Mouse (Mus musculus): ENCODE measurements around the gene Trhr2.
A peak's percentile ranks its signal among the peaks of the same experiment; 100 is the strongest.

The Trhr2 gene

GRCm38 (mm10) chr8:122360696-122361416 is at the start of gene Trhr2:
Gene Trhr2, minus strand, starts transcription at chr8:122360746.
- no peak for DNase-seq

GRCm38 (mm10) chr8:122407678-122408077 is 47.1 kb upstream of the Trhr2 start:
- no peak for DNase-seq

GRCm38 (mm10) chr8:122405146-122405805 is 44.7 kb upstream of the Trhr2 start:
- DNase-seq, result peak; percentile 85

- DNase-seq, result no peak
These were observed 37.6 kb upstream of the Trhr2 start for GRCm38 (mm10) chr8:122398186-122398585.

- no peak for DNase-seq
These were observed 34.7 kb upstream of the Trhr2 start for GRCm38 (mm10) chr8:122395291-122395690.

GRCm38 (mm10) chr8:122393717-122394116 is 33.2 kb upstream of the Trhr2 start:
- no peak for DNase-seq

GRCm38 (mm10) chr8:122390758-122391157 is 30.2 kb upstream of the Trhr2 start:
- no peak for DNase-seq

- no peak for DNase-seq
These were observed 28.8 kb upstream of the Trhr2 start for GRCm38 (mm10) chr8:122389357-122389756.

GRCm38 (mm10) chr8:122383039-122383438 is 22.5 kb upstream of the Trhr2 start:
- no peak for DNase-seq

- peak; percentile 99 for DNase-seq
These were observed 16.1 kb upstream of the Trhr2 start, which contains the start of gene Zc3h18 for GRCm38 (mm10) chr8:122376365-122377231. Gene Zc3h18, plus strand, starts transcription at chr8:122376609.

- DNase-seq, result no peak
These were observed 15.3 kb upstream of the Trhr2 start for GRCm38 (mm10) chr8:122375751-122376364.

GRCm38 (mm10) chr8:122375320-122375719 is 14.8 kb upstream of the Trhr2 start:
- peak; percentile 18 for DNase-seq

GRCm38 (mm10) chr8:122371706-122372105 is 11.2 kb upstream of the Trhr2 start:
- no peak for DNase-seq

GRCm38 (mm10) chr8:122369665-122370064 is 9.1 kb upstream of the Trhr2 start:
- peak; percentile 73 for DNase-seq

GRCm38 (mm10) chr8:122368494-122368893 is 7.9 kb upstream of the Trhr2 start:
- no peak for DNase-seq

- DNase-seq, result no peak
These were observed 2.4 kb upstream of the Trhr2 start for GRCm38 (mm10) chr8:122362967-122363366.

- no peak for DNase-seq
These were observed 1.7 kb upstream of the Trhr2 start for GRCm38 (mm10) chr8:122362271-122362670.

GRCm38 (mm10) chr8:122359111-122359775 is 1.3 kb downstream of the Trhr2 start:
- no peak for DNase-seq

GRCm38 (mm10) chr8:122357641-122358040 is 2.9 kb downstream of the Trhr2 start:
- no peak for DNase-seq

- DNase-seq, result no peak
These were observed 3.3 kb downstream of the Trhr2 start for GRCm38 (mm10) chr8:122357202-122357601.

GRCm38 (mm10) chr8:122355642-122356606 is 4.6 kb downstream of the Trhr2 start:
- peak; percentile 42 for DNase-seq

Data from kidney, adult 9 months (tissue).